Mouse (Mus musculus) adipocyte (in vitro differentiated cells): ENCODE measurements at regions not wholly inside any gene's neighbourhood (a gene's known extent, or its start where the extent isn't known, plus 50 kb on each side); places are given as distances from the start of the nearest gene placed in this dataset.
A peak's percentile ranks its signal among the peaks of the same experiment; 100 is the strongest.

ENCODE experiments used
- DNase-seq: peaks from one replicate; pipeline ENCODE4 v3.0.0-alpha.2; 2016; ENCODE audit warnings: low spot score

- no peak for DNase-seq
Observed at GRCm38 (mm10) chr13:33721851-33722250, 60.6 kb downstream of the Serpinb6d start.

DNA sequence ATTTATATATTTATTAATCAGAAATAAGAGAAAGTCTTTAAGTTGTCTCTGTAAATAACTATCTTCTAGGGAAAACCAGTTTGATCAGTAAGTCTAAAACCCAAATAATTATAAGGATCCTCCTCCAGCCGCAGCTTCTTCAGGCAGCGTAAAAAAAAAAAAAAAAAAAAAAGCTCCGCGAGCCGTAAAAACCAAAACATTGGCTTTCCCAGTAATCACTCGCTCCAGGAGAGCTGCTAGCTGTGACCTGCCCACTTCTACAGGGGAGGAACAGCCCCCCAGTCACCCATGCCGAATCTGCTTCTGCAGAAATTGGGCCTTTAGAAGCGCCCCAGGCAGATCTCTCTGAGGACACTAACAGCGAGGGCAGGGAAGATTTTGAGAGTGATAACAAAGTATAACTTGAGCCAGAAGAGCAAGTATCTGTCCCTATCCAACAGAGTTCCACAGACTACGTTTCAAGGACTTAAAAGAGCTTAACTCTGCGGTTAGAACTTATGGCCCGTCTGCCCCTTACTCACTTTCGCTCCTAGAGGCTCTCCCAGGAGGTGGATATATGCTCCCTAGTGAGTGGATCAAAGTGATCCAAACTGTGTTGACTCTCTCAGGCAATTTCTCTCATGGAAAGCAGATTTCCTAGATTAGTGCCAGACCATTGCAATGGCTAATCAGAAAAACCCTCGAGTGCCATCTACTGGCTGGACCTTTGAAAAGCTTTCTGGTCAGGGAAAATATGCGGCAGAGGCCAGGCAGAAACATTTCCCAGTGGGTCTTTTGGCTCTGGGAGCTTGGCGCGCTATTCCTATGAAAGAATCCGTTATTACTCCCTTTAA lies 80.7 kb downstream of the Serpinb6e start:
- peak; percentile 88 for DNase-seq

DNA sequence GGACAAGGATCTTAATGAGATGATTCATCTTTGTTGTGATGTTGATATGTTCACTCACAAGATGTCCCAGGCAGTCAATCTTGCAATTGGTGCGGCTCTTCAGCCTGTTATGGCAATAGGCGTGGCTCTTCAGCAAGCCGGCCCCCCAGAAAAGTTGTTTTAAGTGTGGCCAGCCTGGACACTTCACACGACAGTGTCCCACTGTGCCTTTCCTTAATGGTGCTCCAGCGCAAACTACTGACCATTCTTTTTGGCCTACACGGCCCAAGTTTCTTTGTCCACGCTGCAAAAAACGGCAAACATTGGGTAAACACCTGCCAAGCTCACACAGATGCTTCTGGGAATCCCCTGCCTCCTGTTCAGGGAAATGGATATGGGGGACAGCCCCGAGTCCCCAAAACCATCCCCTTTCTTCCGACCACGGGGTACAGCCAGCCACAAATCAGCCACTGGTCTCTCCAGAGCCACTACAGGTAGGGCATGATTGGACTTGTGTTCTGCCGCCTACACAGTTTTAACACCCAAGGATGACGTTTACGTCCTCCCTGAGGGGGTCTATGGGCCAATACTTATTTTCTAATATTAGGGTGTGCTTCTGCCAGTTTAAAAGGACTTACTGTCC lies 79.8 kb downstream of the Serpinb6e start:
- DNase-seq = peak; percentile 1
